Mouse (Mus musculus): ENCODE measurements around the gene Smox. TPM values are rescaled to one million over a fixed set of nuclear protein-coding genes. Genes with fewer than 3 reads are reported as not detected.

The Smox gene
- polyA plus RNA-seq (2014; fragmentation: Nextera tagmentation; extraction: Ambion mirVana), result 26.2 and 26.9 TPM in 2 replicates

DNA sequence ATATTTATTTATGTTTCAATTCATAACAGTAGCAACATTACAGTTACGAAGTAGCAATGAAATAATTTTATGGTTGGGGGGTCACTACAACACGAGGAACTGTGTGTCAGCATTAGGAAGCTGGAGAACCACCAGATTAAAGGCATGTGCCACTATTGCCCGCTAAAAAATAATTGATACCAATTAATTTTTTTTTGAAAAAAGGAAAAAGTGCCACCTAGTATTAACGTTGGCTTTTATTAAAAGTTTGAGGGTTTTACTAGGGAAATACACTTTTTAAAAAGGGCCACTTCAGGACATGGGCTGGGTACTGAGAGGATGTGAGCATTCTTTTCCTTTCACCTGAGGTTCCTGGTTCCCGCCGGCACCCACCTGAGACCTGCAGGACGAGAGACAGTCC lies at the start of gene Smox:
TSS of gene Smox (plus strand) at position 301 of the 400 bp plus-strand sequence.
- Histone ChIP-seq H3K9me3 (ENCODE audit: control insufficient read depth, low read length) (no peaks in the 10 kb centered on the region), H3K9ac (ENCODE audit: low read length) (peak within 1 kb of the TSS; percentile 79), H3K27me3 (ENCODE audit: control insufficient read depth, insufficient read depth, low read length) (no peaks in the 10 kb centered on the region), H3K36me3 (ENCODE audit: control insufficient read depth, insufficient read depth, low read length) (no peaks in the 10 kb centered on the region), H3K4me1 (ENCODE audit: control insufficient read depth, insufficient read depth, low read length) (peaks cover 6% of the 10 kb centered on the region; the same call in 1 of the 2 replicates), H3K4me2 (peak within 1 kb of the TSS; percentile 96), H3K27ac (ENCODE audit: low read depth, low read length) (peak within 1 kb of the TSS; percentile 40; the same call in 1 of the 2 replicates), H3K4me3 (ENCODE audit: low read depth, low read length) (peak within 1 kb of the TSS; percentile 68)
- WGBS, result 23% methylated on average over 7 of the region's 7 CpGs
- ATAC-seq (ENCODE audit: low FRiP score) (no peak), DNase-seq (ENCODE audit: low spot score, missing footprints) (no peak)

DNA sequence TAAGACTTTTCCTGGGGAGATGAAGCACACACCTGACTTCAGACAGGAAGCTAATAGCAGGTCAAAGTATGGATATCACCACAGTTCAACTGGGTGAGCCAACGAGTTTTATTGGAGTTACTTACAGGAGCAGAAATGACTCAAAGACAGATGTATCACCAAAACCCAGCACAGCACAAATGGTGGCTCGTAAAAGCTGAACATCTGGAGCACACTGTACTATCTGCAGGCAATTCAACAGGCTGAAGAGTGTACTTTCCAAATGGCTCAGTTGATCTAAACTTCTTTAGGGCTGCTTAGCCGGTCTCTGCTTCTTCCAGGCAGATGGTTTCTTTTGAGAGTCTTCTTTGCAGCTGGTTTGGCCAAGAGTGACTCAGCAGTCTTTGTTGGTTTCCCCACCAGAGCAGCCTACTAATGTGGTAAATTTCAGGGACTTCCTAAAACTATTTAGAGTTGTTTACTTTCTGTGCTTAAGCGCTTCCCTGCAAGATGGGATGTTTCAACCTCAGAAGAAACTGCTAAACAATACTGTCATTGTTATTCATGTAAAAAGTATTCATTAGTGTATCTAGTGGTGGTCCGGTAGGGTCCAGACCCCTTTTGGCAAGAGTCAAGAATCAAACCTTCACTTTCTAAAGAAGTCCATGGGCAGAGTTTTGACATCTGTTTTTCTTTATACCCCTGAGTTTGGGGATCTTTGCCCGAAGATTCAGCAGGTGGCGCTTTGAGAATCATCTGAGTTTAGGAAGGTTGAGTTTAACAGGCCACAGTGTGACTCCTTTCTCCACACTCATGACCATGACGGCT lies 48.0 kb upstream of the Smox start:
- WGBS, result 64% methylated on average over 8 of the region's 8 CpGs
- H3K9me3 ChIP-seq (ENCODE audit: control insufficient read depth, low read length), result no peaks in the 10 kb centered on the region
- no peak overlapping the region for H3K4me3 ChIP-seq (ENCODE audit: low read depth, low read length)
- H3K27me3 ChIP-seq (ENCODE audit: control insufficient read depth, insufficient read depth, low read length), result no peaks in the 10 kb centered on the region
- H3K4me1 ChIP-seq (ENCODE audit: control insufficient read depth, insufficient read depth, low read length), result no peaks in the 10 kb centered on the region
- DNase-seq (ENCODE audit: low spot score, missing footprints), result no peak
- no peak for ATAC-seq (ENCODE audit: low FRiP score)
- no peaks in the 10 kb centered on the region for H3K36me3 ChIP-seq (ENCODE audit: control insufficient read depth, insufficient read depth, low read length)
- no peak overlapping the region for H3K4me2 ChIP-seq
- no peak overlapping the region for H3K27ac ChIP-seq (ENCODE audit: low read depth, low read length)
- H3K9ac ChIP-seq (ENCODE audit: low read length), result no peak overlapping the region

DNA sequence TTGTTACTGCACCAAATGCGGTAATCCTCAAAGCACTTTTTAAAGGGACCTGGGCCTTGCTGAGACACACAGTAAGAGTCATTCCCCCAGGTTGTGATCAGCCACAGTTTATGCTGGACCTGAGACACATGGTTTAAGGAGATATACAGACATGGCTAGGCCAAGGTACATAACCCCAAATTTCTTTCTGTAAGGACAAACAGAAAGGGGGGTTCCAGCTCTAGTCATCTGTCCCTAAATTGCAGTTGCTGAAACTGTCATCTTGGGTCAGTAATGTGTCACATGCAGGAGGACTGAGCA lies 47.5 kb upstream of the Smox start:
- no peaks in the 10 kb centered on the region for H3K4me1 ChIP-seq (ENCODE audit: control insufficient read depth, insufficient read depth, low read length)

DNA sequence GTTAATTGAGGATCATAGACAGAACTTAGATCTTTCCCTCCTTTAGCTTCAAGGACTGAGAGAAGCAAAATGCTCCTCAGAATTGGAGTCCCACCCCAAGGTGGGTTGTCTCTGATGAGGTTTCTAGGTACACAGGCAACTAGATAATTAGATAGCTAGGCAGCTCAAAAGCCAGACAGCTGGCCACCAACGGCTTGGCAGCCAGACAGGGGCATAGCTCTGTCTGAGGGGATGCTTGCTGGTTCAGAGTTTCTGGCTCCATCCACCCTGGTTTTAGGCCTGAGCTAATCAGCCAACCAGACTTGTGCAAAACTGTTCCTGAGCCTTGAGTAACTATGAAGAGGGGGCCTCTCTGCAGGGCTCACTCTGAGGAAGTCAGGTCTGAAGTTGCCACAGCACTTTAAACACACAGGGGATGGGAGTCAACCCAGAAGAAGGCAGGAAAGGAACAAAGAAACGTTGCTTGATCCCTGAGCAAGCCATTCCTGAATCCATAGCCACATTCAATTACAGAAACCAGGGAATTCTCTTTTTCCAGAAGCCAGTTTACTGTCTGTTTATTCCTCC lies 44.8 kb upstream of the Smox start:
- Histone ChIP-seq H3K27me3 (ENCODE audit: control insufficient read depth, insufficient read depth, low read length) (no peaks in the 10 kb centered on the region), H3K4me3 (ENCODE audit: low read depth, low read length) (no peak overlapping the region), H3K27ac (ENCODE audit: low read depth, low read length) (no peak overlapping the region), H3K4me2 (no peak overlapping the region), H3K4me1 (ENCODE audit: control insufficient read depth, insufficient read depth, low read length) (no peaks in the 10 kb centered on the region), H3K9me3 (ENCODE audit: control insufficient read depth, low read length) (no peaks in the 10 kb centered on the region), H3K9ac (ENCODE audit: low read length) (no peak overlapping the region), H3K36me3 (ENCODE audit: control insufficient read depth, insufficient read depth, low read length) (no peaks in the 10 kb centered on the region)
- DNase-seq (ENCODE audit: low spot score, missing footprints) (peak; percentile 26), ATAC-seq (ENCODE audit: low FRiP score) (no peak)
- 73% methylated on average over 2 of the region's 2 CpGs for WGBS

More for the DNA sequence above, 47.5 kb upstream of the Smox start:
- Histone ChIP-seq H3K9me3 (ENCODE audit: control insufficient read depth, low read length) (no peaks in the 10 kb centered on the region), H3K36me3 (ENCODE audit: control insufficient read depth, insufficient read depth, low read length) (no peaks in the 10 kb centered on the region), H3K27me3 (ENCODE audit: control insufficient read depth, insufficient read depth, low read length) (no peaks in the 10 kb centered on the region), H3K9ac (ENCODE audit: low read length) (no peak overlapping the region), H3K4me3 (ENCODE audit: low read depth, low read length) (no peak overlapping the region), H3K27ac (ENCODE audit: low read depth, low read length) (no peak overlapping the region), H3K4me2 (no peak overlapping the region)
- no peak for ATAC-seq (ENCODE audit: low FRiP score)
- peak; percentile 79 for DNase-seq (ENCODE audit: low spot score, missing footprints)
- 56% methylated on average over 1 of the region's 1 CpGs for WGBS

DNA sequence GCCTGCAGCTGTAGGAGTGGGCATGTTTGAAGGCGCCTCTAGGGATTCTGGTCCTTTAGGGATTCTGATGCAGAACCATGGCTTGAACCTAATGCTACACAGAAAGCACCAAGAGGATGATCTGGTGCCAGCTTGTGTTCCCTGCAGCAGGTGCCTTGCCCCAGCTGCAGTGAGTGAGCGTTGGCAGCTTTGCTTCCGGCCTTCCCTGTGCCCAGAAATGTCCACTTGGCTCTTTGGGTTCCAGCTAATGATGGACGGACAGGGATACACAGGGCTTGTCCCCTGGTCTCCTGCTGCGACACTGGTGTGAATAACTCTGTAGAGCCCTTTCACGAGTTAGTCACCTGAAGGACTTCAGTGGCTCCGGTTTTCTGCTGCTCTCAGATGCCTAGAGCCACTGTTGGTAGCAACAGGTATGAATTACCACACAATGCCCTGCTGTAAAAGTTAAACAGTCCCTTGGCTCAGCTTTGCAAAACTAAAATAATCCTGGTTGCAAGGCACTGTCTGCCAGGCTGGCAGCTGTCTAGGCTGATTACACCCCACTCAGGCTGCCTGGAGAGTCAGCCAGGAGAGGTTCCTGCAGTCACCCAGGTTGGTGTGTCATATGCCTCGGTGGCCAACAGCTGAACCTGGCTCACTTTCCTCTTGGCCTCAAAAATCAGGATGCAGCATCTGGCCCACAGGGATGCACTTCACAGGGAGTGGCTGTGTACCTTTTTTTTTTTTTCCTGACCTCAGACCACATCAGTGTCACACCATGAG lies 43.5 kb upstream of the Smox start:
- no peaks in the 10 kb centered on the region for H3K4me1 ChIP-seq (ENCODE audit: control insufficient read depth, insufficient read depth, low read length)
- H3K36me3 ChIP-seq (ENCODE audit: control insufficient read depth, insufficient read depth, low read length), result no peaks in the 10 kb centered on the region
- no peak overlapping the region for H3K9ac ChIP-seq (ENCODE audit: low read length)
- H3K9me3 ChIP-seq (ENCODE audit: control insufficient read depth, low read length), result no peaks in the 10 kb centered on the region
- no peak for DNase-seq (ENCODE audit: low spot score, missing footprints)
- no peak overlapping the region for H3K27ac ChIP-seq (ENCODE audit: low read depth, low read length)
- no peak overlapping the region for H3K4me3 ChIP-seq (ENCODE audit: low read depth, low read length)
- H3K27me3 ChIP-seq (ENCODE audit: control insufficient read depth, insufficient read depth, low read length), result no peaks in the 10 kb centered on the region
- WGBS, result 86% methylated on average over 8 of the region's 8 CpGs
- no peak for ATAC-seq (ENCODE audit: low FRiP score)
- no peak overlapping the region for H3K4me2 ChIP-seq

DNA sequence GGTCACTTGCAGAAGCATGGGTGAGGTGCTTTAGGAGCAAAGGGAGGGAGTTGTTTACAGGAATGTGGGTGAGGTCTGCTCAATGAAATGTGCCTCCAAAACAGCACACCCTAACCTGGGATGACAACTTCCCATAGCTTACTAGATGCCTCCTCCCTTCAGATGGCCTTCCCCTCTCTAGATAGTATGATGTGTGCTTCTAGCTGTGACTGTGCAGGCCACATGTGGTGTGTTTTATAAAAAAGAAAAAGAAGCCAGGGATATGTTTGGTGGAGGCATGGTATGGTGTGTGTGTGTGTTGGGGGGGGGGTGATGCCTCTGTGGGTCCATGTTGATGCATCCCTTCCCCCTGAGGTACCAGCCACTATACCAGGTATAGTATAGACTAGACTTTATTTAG lies 42.9 kb upstream of the Smox start:
- Histone ChIP-seq H3K4me2 (no peak overlapping the region), H3K36me3 (ENCODE audit: control insufficient read depth, insufficient read depth, low read length) (no peaks in the 10 kb centered on the region), H3K9me3 (ENCODE audit: control insufficient read depth, low read length) (no peaks in the 10 kb centered on the region), H3K27me3 (ENCODE audit: control insufficient read depth, insufficient read depth, low read length) (no peaks in the 10 kb centered on the region), H3K9ac (ENCODE audit: low read length) (no peak overlapping the region), H3K27ac (ENCODE audit: low read depth, low read length) (no peak overlapping the region), H3K4me3 (ENCODE audit: low read depth, low read length) (no peak overlapping the region), H3K4me1 (ENCODE audit: control insufficient read depth, insufficient read depth, low read length) (no peaks in the 10 kb centered on the region)
- no peak for ATAC-seq (ENCODE audit: low FRiP score)
- no peak for DNase-seq (ENCODE audit: low spot score, missing footprints)

DNA sequence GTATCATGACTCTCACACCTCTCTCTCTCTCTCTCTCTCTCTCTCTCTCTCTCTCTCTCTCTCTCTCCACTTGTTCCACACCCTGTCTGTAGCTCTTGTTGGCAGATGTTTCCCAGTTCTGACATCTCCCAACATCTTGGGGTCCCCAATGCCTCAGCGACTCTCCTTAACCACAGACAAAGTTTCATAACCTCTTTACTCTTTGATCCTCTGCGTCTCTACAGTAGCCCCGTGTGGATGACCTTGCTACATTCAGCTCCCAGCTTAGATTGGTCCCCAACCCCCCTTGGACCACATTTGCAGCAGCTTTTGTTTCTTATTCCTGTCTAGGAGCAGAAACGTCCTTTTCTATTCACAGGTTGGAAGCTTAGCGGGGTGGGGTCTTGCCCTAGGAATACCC lies 41.6 kb upstream of the Smox start:
- H3K27me3 ChIP-seq (ENCODE audit: control insufficient read depth, insufficient read depth, low read length), result no peaks in the 10 kb centered on the region
- H3K4me2 ChIP-seq, result no peak overlapping the region
- no peaks in the 10 kb centered on the region for H3K36me3 ChIP-seq (ENCODE audit: control insufficient read depth, insufficient read depth, low read length)
- DNase-seq (ENCODE audit: low spot score, missing footprints), result peak; percentile 76
- WGBS, result 70% methylated on average over 5 of the region's 5 CpGs
- ATAC-seq (ENCODE audit: low FRiP score), result no peak
- no peaks in the 10 kb centered on the region for H3K4me1 ChIP-seq (ENCODE audit: control insufficient read depth, insufficient read depth, low read length)
- H3K27ac ChIP-seq (ENCODE audit: low read depth, low read length), result no peak overlapping the region
- no peaks in the 10 kb centered on the region for H3K9me3 ChIP-seq (ENCODE audit: control insufficient read depth, low read length)
- no peak overlapping the region for H3K4me3 ChIP-seq (ENCODE audit: low read depth, low read length)
- H3K9ac ChIP-seq (ENCODE audit: low read length), result no peak overlapping the region

DNA sequence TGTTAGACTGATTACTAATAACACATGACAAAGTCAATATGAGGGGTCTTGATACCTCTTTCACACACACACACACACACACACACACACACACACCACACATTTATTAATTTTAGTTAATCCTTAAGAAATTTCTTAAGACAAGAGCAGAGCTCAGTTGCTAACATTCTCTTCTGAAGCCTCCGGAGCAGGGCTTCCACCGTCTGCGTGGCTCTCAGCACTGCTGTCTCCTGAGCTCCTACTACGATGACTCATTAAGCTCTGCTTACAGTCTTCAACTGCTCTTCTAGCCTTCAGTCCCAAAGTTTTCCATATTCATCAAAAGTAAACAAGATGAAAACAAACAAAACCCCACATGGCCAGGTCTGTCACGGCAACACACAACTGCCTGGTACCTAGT lies 40.8 kb upstream of the Smox start:
- WGBS, result 85% methylated on average over 5 of the region's 5 CpGs
- H3K27ac ChIP-seq (ENCODE audit: low read depth, low read length), result no peak overlapping the region
- no peaks in the 10 kb centered on the region for H3K27me3 ChIP-seq (ENCODE audit: control insufficient read depth, insufficient read depth, low read length)
- H3K4me2 ChIP-seq, result no peak overlapping the region
- ATAC-seq (ENCODE audit: low FRiP score), result no peak
- peak; percentile 53 for DNase-seq (ENCODE audit: low spot score, missing footprints)
- no peaks in the 10 kb centered on the region for H3K9me3 ChIP-seq (ENCODE audit: control insufficient read depth, low read length)
- H3K4me1 ChIP-seq (ENCODE audit: control insufficient read depth, insufficient read depth, low read length), result no peaks in the 10 kb centered on the region
- H3K9ac ChIP-seq (ENCODE audit: low read length), result no peak overlapping the region
- H3K36me3 ChIP-seq (ENCODE audit: control insufficient read depth, insufficient read depth, low read length), result no peaks in the 10 kb centered on the region
- no peak overlapping the region for H3K4me3 ChIP-seq (ENCODE audit: low read depth, low read length)

DNA sequence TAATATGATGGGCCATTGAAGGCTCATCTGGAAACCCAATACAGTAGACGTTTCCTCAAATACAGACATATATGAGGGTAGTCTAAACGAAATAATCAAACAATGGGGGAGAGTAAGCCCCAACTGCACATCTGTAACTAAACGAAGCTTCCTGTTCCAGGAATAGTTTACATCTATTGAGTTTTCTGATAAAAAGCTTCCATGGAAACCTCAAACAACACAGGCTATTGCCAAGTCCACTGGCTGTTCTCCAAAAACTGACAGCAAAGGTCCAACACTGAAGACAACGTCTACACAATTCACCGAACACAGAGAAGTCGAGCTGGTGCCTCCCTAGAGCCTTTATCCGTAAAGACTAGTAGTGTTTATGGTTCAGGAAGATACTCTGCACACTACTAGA lies 33.6 kb upstream of the Smox start:
- H3K9me3 ChIP-seq (ENCODE audit: control insufficient read depth, low read length), result no peaks in the 10 kb centered on the region
- 91% methylated on average over 7 of the region's 7 CpGs for WGBS

More for the DNA sequence above, 33.6 kb upstream of the Smox start:
- H3K27me3 ChIP-seq (ENCODE audit: control insufficient read depth, insufficient read depth, low read length), result no peaks in the 10 kb centered on the region
- no peaks in the 10 kb centered on the region for H3K36me3 ChIP-seq (ENCODE audit: control insufficient read depth, insufficient read depth, low read length)
- H3K4me2 ChIP-seq, result no peak overlapping the region
- H3K4me3 ChIP-seq (ENCODE audit: low read depth, low read length), result no peak overlapping the region
- no peak overlapping the region for H3K27ac ChIP-seq (ENCODE audit: low read depth, low read length)
- DNase-seq (ENCODE audit: low spot score, missing footprints) (no peak), ATAC-seq (ENCODE audit: low FRiP score) (no peak)
- H3K9ac ChIP-seq (ENCODE audit: low read length), result no peak overlapping the region
- no peaks in the 10 kb centered on the region for H3K4me1 ChIP-seq (ENCODE audit: control insufficient read depth, insufficient read depth, low read length)

Data from midbrain, embryonic 11.5 days (tissue).